Mouse (Mus musculus) spleen, postnatal 14 days (tissue): ENCODE measurements around the gene Trim62.
A peak's percentile ranks its signal among the peaks of the same experiment; 100 is the strongest.

Experiments
- DNase-seq, 2 experiments: peaks; one replicate each; pipeline ENCODE4 v3.0.0; 2021 to 2022; ENCODE audit warnings: low spot score in 2 of 2

The Trim62 gene

GRCm38 (mm10) chr4:128885540-128885939 is 2.2 kb downstream of the Trim62 start:
- DNase-seq: no peak

- no peak for DNase-seq
Measured at GRCm38 (mm10) chr4:128886571-128886970, 3.2 kb downstream of the Trim62 start.

DNA sequence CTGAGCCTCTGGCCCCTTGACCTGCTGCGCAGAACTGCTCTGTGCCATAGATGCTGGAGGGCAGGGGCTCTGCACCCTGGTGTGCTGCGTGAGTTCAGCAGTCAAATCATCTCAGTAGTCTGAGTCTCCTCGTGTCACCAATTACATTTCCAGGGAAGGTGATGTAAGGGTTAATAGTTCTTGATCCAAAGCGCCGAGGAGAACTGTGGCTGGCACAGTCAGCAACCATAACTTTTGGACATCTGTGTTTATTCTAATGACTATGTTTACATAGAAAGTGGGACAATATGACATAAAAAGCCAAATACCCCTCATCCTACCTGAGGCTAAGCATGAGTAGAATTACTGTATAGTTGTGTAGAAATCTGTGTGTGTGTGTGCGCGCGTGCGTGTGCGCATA is 3.6 kb downstream of the Trim62 start:
- DNase-seq: no peak

DNA sequence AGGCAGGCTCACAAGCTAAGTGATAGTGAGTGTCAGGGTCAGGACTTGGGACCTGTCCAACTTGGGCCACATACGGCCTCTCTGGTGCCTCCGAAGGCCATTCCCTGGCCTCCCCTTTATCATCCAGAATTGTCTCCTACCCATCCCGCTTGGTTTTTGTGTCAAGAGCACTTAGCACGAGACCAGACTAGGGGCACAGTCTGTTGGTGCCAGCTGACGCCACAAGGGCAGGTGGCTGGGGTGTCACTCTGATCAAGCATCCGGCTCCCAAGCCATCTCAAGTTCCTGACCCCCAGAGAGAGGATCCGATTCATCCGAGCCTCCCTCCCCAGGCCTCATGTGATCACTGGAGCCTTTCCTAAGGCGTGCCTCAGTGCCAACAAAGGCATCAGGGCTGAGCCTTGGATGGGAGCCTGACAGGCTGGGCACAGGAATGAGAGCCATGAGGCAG is 4.3 kb downstream of the Trim62 start:
- no peak for DNase-seq

DNA sequence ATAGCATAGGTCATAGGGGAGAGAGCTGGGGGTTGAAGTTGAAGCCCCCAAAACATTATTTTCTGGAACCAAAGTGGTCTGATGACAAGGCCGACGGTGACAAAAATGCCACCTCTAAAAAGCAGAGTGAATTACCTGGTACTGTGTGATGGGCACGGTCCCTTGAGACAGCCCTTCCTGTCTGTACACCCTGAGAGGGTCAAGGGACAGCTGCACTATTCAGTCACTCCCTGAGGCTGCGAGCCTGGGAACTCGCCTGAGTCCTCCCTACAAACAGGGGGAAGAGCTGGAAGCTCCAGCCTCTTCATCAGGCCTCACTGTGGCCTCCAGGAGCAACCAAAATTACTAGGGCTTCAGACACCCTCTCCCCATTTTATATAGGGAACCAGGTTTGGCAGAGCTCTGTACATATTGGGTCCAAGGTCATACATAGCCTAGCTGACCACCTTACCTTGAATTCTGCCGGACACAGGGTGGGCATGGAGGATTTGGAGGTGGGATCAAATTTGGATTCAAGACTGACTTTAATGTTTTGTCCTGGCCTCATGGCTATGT is 5.1 kb downstream of the Trim62 start:
- no peak for DNase-seq

DNA sequence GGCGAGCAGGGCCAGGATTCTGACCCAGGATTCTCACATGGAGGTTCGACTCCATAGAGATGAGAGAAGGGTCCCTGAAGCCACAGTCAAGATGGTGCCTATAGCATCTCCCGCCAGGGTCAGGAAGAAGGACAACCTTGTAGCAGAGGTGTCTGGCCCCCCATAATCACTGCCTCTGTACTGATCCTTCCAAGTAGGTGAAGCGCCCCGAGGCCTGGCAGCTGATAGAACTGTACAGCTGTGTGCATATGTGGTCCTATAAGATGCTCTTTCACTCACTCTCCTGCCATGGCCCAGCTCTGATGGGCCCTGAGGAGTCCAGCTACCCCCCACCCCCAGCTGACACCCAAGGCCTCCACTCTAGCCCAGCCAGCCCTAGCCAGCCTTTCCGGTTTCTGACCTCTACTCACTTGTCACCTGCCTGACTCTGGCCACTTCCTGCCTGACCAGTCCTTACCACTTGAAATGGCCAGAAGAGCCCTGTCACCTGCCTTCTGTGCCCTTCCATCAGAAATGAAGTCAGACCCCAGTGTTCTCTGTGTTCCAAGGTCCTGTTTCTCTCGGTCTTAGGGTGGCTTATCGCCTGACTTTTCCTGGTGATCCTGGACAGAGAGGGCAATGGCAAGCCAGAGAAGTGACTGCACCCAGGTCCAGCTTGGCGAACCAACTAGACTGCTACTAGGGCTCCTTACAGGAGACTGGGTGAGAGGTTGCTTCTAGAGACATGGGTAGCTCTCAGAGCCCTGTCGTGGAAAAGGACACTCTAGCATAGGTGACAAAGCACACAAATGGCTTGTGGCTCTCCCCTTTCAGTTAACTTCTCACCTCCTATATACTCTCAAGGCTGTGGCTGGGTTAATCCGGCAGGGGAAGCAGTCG is 6.6 kb downstream of the Trim62 start:
- no peak for DNase-seq

DNA sequence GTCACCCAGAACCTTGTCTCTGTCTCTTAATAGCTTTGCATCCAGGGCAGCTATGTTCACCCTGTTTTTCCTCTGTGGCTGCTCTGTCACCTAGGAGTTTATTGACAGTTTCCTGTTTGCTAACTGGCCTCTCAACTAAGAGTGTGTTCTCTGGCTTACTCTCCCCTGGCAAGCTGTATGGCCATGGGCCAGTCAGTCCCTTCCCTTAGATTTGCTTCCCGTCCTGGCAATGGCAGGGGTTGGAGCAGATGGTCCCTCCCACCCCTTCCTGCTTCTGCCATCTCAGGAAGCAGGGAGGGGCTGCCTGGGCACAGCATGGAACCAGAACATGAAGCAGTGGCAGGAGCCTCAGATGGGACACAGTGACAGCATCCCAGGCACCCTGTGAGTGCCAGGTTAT is 7.8 kb downstream of the Trim62 start:
- no peak for DNase-seq

DNA sequence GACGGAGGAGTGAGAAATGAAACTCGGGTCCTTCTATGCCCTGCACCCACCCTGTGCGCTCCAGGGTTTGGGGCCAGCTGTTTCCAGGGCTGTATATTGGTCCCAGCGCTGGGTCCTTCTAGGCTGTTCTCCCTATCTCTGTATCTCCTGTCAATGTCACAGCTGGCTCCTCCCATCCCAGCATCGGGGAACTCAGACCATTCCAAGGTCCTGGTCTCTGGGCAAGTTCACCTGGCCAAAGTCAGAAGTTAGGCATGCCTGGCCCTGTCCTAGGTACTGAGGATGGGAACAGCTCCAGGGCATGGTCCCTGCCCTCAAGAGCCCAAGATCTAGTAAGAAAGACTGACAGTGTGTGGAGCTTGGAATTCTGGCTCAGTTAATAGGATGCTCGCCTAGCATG is 8.4 kb downstream of the Trim62 start:
- no peak for DNase-seq

DNA sequence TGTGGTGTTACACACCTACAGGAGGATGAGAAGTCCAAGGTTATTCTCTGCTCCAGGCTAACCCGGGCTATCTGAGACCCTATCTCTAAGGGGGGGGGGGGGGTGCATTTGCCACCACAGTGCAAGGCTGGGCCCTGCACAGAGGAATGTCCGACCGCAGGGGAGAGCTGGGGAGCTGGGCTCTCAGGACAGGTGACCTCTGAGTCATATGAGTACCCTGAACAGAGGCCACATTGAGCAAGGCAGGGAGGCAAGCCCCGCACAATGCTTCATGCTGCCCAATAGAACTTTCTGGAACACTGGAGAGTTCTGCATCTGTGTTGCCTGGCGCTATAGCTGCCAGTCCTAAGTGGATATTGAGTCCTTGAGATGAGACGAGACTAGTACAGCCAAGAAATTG is 8.8 kb downstream of the Trim62 start:
- no peak for DNase-seq

- DNase-seq: no peak
Measured at GRCm38 (mm10) chr4:128894112-128894511, 10.7 kb downstream of the Trim62 start.

DNA sequence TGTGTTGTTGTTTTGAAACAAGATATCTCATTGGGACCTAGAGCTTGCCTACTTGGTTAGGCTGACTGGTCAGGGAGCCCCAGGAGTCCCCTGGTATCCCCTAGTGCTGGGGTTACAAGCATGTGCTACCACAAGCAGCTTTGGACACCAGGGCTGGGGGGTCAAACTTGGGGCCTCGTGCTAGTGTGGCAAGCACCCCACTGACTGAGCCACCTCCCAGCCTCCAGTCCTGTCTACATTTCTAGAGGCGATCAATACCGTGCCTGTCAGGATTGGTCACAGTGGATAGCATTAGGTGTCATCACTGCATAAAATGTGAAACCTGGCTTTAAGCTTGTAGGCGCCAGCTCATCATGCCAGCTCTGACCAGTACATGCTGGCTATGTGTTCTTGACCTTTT is 12.5 kb downstream of the Trim62 start:
- no peak for DNase-seq

- no peak for DNase-seq
Measured at GRCm38 (mm10) chr4:128896667-128897066, 13.3 kb downstream of the Trim62 start.

GRCm38 (mm10) chr4:128897911-128898421 is 14.6 kb downstream of the Trim62 start:
- DNase-seq: no peak

GRCm38 (mm10) chr4:128899332-128899731 is 16.0 kb downstream of the Trim62 start:
- no peak for DNase-seq

- DNase-seq: no peak
Measured at GRCm38 (mm10) chr4:128900484-128900883, 17.1 kb downstream of the Trim62 start.

DNA sequence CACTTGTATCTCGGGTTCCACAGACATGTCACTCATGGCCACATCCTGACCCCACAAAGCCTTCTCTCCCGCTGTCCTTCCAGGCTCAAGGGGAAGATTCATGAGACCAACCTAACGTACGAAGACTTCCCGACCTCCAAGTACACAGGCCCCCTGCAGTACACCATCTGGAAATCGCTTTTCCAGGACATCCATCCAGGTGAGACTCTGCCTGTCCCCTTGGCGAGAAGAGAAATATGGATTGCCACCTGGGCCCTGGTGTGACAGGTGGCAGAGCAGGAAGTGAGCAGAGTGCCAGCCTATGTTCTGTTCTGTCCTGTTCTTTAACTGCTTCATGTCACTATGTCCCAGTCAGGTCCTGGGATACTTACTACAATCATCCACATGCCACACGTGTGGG is 19.0 kb downstream of the Trim62 start:
- no peak for DNase-seq

- DNase-seq: no peak
Measured at GRCm38 (mm10) chr4:128904035-128904800, 20.8 kb downstream of the Trim62 start.

- DNase-seq: no peak
Measured at GRCm38 (mm10) chr4:128905251-128905650, 21.9 kb downstream of the Trim62 start.

DNA sequence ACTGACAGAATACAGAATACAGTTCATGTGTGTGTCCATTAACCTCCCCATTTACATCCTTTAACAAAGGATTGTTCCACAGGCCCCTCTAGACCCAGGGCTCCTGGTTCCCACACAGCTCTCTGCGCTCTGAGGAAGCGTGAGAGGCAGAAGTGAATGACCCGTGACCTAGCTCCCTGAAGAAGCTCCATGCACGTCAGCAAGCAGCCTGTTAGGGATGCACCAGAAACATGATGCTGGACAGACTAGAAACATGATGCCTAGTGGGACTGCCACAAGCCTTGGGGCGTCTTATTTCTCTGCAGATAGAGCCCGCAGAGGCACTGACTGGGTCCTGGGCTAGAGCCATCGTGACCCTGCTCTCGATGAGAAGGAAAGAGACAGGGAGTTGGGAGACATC is 23.4 kb downstream of the Trim62 start:
- DNase-seq: no peak

GRCm38 (mm10) chr4:128907238-128907968 is 24.0 kb downstream of the Trim62 start:
- no peak for DNase-seq

- DNase-seq: peak in 1 of 2 experiments; percentile 20
Measured at GRCm38 (mm10) chr4:128908586-128909377, 25.4 kb downstream of the Trim62 start.
